Mouse (Mus musculus) bone marrow macrophage, adult 2 months (primary cell): ENCODE measurements around the gene Ccdc93.

Experiments
- CTCF ChIP-seq: IDR thresholded peaks from 2 replicates; pipeline ENCODE4 v1.5.1; 2012; ENCODE audit warnings: low read depth, mild to moderate bottlenecking, low read length, moderate library complexity
- POLR2A ChIP-seq: IDR thresholded peaks from 2 replicates; pipeline ENCODE4 v1.6.1; 2012; ENCODE audit warnings: mild to moderate bottlenecking, low read depth, low read length, borderline replicate concordance

DNA sequence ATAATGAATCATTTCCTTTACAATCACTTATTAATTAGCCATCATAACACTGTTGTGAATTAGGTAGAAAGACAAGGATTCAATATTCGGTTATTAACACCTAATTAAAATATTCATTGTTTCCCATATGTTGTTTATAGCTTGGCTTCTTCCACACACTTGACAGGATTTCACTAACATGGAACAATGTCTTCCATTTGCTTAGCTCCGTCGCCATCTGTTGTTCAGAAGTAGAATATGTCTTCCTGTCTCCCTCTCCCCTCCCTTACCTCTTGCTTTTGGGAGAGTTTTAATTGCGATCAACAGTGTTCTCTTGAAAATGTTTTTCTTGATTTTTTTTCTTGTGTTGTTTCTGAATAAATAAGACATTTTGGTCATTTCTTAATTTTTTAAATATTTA lies 30.6 kb upstream of the Ccdc93 start:
- TF ChIP-seq CTCF (no peak), POLR2A (no peak)
